ENCODE assay signal across 8 mouse cellular contexts in genomic region chr12:4592541-4593165, GRCm38 (mm10). TPM values are rescaled to one million over a fixed set of nuclear protein-coding genes. Genes with fewer than 3 reads are reported as not detected.
DNase-seq lines count a peak whose midpoint lies in the region; ATAC-seq and TF ChIP-seq lines count a peak whose summit lies in the region.

Gene Itsn2, plus strand, starts transcription at chr12:4592638.
Gene Gm3625, minus strand, starts transcription at chr12:4592927.

- H3K27me3 ChIP-seq in forebrain, embryonic 14.5 days (replicated peaks; ENCODE audit: control insufficient read depth, insufficient read depth, low read length) = no peaks in the 10 kb centered on the region
- no peaks in the 10 kb centered on the region for H3K27me3 ChIP-seq in neural tube, embryonic 15.5 days (replicated peaks)

- H3K36me3 ChIP-seq in ES-E14 (ENCODE audit: control insufficient read depth, insufficient read depth, low read length, poor library complexity, severe bottlenecking) = no peaks in the 10 kb centered on the region
- no peaks in the 10 kb centered on the region for H3K36me3 ChIP-seq in forebrain, embryonic 14.5 days (ENCODE audit: control insufficient read depth, insufficient read depth, low read length)
- H3K36me3 ChIP-seq in neural tube, embryonic 15.5 days = no peaks in the 10 kb centered on the region

- H3K9me3 ChIP-seq in ES-E14 (ENCODE audit: control insufficient read depth, insufficient read depth, low read depth, low read length) = no peaks in the 10 kb centered on the region
- no peaks in the 10 kb centered on the region for H3K9me3 ChIP-seq in forebrain, embryonic 14.5 days (replicated peaks; ENCODE audit: control insufficient read depth, low read length)
- no peaks in the 10 kb centered on the region for H3K9me3 ChIP-seq in neural tube, embryonic 15.5 days (replicated peaks)

- no peaks in the 10 kb centered on the region; a peak in 1 of 4 replicates for H3K4me1 ChIP-seq in ES-E14 (ENCODE audit: control insufficient read depth in 2 of 2, insufficient read depth in 2 of 2, low read length in 2 of 2, poor library complexity in 1 of 2)
- peaks cover 3% of the 10 kb centered on the region; the same call in 1 of the 2 replicates for H3K4me1 ChIP-seq in forebrain, embryonic 14.5 days (ENCODE audit: control insufficient read depth, insufficient read depth, low read length)
- H3K4me1 ChIP-seq in lung, adult 2 months (ENCODE audit: control insufficient read depth, insufficient read depth, low read length) = peaks cover 22% of the 10 kb centered on the region
- peaks cover 16% of the 10 kb centered on the region for H3K4me1 ChIP-seq in neural tube, embryonic 15.5 days

- no peak for DNase-seq in ES-E14 (ENCODE audit: low read depth, low spot score)
- peak; percentile 56 for DNase-seq in cerebellum, adult 11 months
- DNase-seq in forebrain, embryonic 14.5 days (ENCODE audit: low spot score) = peak; percentile 75
- DNase-seq in heart, postnatal 14 days = peak; percentile 83 to 85
- peak; percentile 57 to 71 for DNase-seq in layer of hippocampus, adult 18-20 months (ENCODE audit: low spot score in 2 of 2)
- peak; percentile 83 for DNase-seq in lung, adult 2 months
- DNase-seq in testis, postnatal 14 days (ENCODE audit: low spot score) = peak; percentile 77

- in situ Hi-C loops in ES-E14 (cut with MboI; ENCODE audit: low sequenced_read_pairs in 2 of 2, unreplicated experiment in 2 of 2) = no loop called here

- peak; percentile 52; the same call in 1 of the 2 replicates for TF ChIP-seq POLR2A in lung, adult 2 months (IDR thresholded peaks at IDR 0.05; ENCODE audit: borderline replicate concordance, extremely low read depth, low read depth, low read length)

- peak within 1 kb of the TSS; percentile 72 for H3K4me2 ChIP-seq in forebrain, embryonic 14.5 days (ENCODE audit: low read length)
- H3K4me2 ChIP-seq in neural tube, embryonic 15.5 days = peak within 1 kb of the TSS; percentile 77

- WGBS in forebrain, embryonic 14.5 days = under 1% methylated on average over 37 of the region's 49 CpGs
- WGBS in lung, adult 2 months = under 1% methylated on average over 49 of the region's 49 CpGs
- under 1% methylated on average over 44 of the region's 49 CpGs for WGBS in neural tube, embryonic 15.5 days

- peak within 1 kb of the TSS; percentile 79 to 91 for H3K4me3 ChIP-seq in ES-E14 (ENCODE audit: insufficient read depth in 1 of 2, low read depth in 1 of 2, low read length in 2 of 2, poor library complexity in 1 of 2, severe bottlenecking in 1 of 2)
- peak within 1 kb of the TSS; percentile 82 for H3K4me3 ChIP-seq in forebrain, embryonic 14.5 days (ENCODE audit: low read depth, low read length)
- H3K4me3 ChIP-seq in lung, adult 2 months (replicated peaks; ENCODE audit: extremely low read depth, low read depth, low read length) = peak within 1 kb of the TSS; percentile 98
- H3K4me3 ChIP-seq in neural tube, embryonic 15.5 days (replicated peaks) = peak within 1 kb of the TSS; percentile 89

- no peak for TF ChIP-seq CTCF in lung, adult 2 months (IDR thresholded peaks at IDR 0.05; ENCODE audit: insufficient read depth, low read length)

- ATAC-seq in forebrain, embryonic 14.5 days = peak; percentile 90
- peak; percentile 91 for ATAC-seq in neural tube, embryonic 15.5 days (ENCODE audit: low FRiP score)

- no peak within 1 kb of the TSS; the same call in 1 of the 2 replicates for H3K27ac ChIP-seq in ES-E14 (ENCODE audit: insufficient read depth, low read depth, low read length, poor library complexity, severe bottlenecking)
- H3K27ac ChIP-seq in forebrain, embryonic 14.5 days (ENCODE audit: low read depth, low read length) = no peak within 1 kb of the TSS
- H3K27ac ChIP-seq in neural tube, embryonic 15.5 days (replicated peaks) = peak within 1 kb of the TSS; percentile 63

- peak within 1 kb of the TSS; percentile 89 for H3K9ac ChIP-seq in ES-E14 (ENCODE audit: insufficient read depth, low read depth, low read length, poor library complexity, severe bottlenecking)
- peak within 1 kb of the TSS; percentile 83 for H3K9ac ChIP-seq in forebrain, embryonic 14.5 days (ENCODE audit: low read length)
- H3K9ac ChIP-seq in neural tube, embryonic 15.5 days (replicated peaks) = peak within 1 kb of the TSS; percentile 77

- intact Hi-C loops in heart, postnatal 14 days (cut with DNase I) = loop anchor here (5.0 kb wide), 1 partner anchor 175 kb away; the partner anchor contains the start of genes Fam228b and Pfn4

TF ChIP-seq in ES-E14, 5 proteins besides CTCF, POLR2A, EP300 and RAD21:
- TF ChIP-seq ZNF384 (IDR thresholded peaks at IDR 0.05; ENCODE audit: low read depth, low read length) (no peak), ZC3H11A (IDR thresholded peaks at IDR 0.05; ENCODE audit: borderline replicate concordance, low read depth, low read length) (no peak), HCFC1 (IDR thresholded peaks at IDR 0.05; ENCODE audit: borderline replicate concordance, insufficient read depth, low read length) (no peak), CHD2 (IDR thresholded peaks at IDR 0.05; ENCODE audit: low read depth, low read length) (no peak), MAFK (IDR thresholded peaks at IDR 0.05; ENCODE audit: insufficient read depth, low read depth, low read length) (no peak)
TF ChIP-seq in ES-E14: peak in this region for 0.

RNA-seq across cellular contexts. Expression of gene Itsn2, which starts in this region (rescaled TPM):
- total RNA-seq in ES-E14 (2012; rRNA removed) = 35.2 and 35.4 TPM in 2 replicates
- 13.0 and 14.5 TPM in 2 replicates for polyA plus RNA-seq in forebrain, embryonic 14.5 days (2014; fragmentation: Nextera tagmentation; extraction: Ambion mirVana)
- 10 to 100 TPM; 49.3 to 50.3 TPM for total RNA-seq in heart, postnatal 14 days (2021)
- total RNA-seq in layer of hippocampus, adult 18-20 months (2021) = 10 to 100 TPM; 89.4 to 91.2 TPM
- 22.4 and 36.3 TPM in 2 replicates for polyA plus RNA-seq in lung, adult 2 months (2012; rRNA removed)
- polyA plus RNA-seq in neural tube, embryonic 15.5 days (2015; fragmentation: Nextera tagmentation; extraction: Ambion mirVana) = 22.4 and 25.1 TPM in 2 replicates

RNA-seq across cellular contexts. Expression of gene Gm3625, which starts in this region (rescaled TPM):
- total RNA-seq in ES-E14 (2012; rRNA removed) = not detected in 2 replicates
- polyA plus RNA-seq in forebrain, embryonic 14.5 days (2014; fragmentation: Nextera tagmentation; extraction: Ambion mirVana) = not detected in 2 replicates
- total RNA-seq in heart, postnatal 14 days (2021) = not detected
- not detected for total RNA-seq in layer of hippocampus, adult 18-20 months (2021)
- polyA plus RNA-seq in lung, adult 2 months (2012; rRNA removed) = not detected in 2 replicates
- polyA plus RNA-seq in neural tube, embryonic 15.5 days (2015; fragmentation: Nextera tagmentation; extraction: Ambion mirVana) = not detected in 2 replicates

Comparison
In these comparisons a context has a peak if more than half of its experiments do, and no peak if none do; other contexts are left out.
1. RNA of gene Gm3625 (polyA plus RNA-seq): not detected in neural tube, embryonic 15.5 days; not detected in forebrain, embryonic 14.5 days and not detected in lung, adult 2 months; every median in the first group is over 10 times any median in the second.
2. Peak in every context shown above with its lines, with median percentiles within 50 percentile points of each other: H3K4me3 ChIP-seq and H3K9ac ChIP-seq.